Mouse (Mus musculus) CD4-positive naive resting alpha-beta T cell, adult 76 days (primary cell): Measurements from ENCODE around the gene Thbs2. TPM values are rescaled to one million over a fixed set of nuclear protein-coding genes. Genes with fewer than 3 reads are reported as not detected.

Source experiments
- total RNA-seq: library from RNA; stranded (reverse); gene quantifications from one replicate; pipeline ENCODE4 v1.2.4, GENCODE M21; 2023

Gene Thbs2
- not detected for total RNA-seq

GRCm38 (mm10) chr17:14693994-14694374, at the start of gene Thbs2:
TSS of gene Thbs2 (minus strand) at chr17:14694235.

Other genes with a start within 250 kb of the Thbs2 start
- not detected for gene Wdr27, start 248.9 kb upstream of the Thbs2 start, total RNA-seq
- gene 1600012H06Rik, start 248.9 kb upstream of the Thbs2 start, total RNA-seq, result 18.6 TPM